Mouse (Mus musculus) liver, adult 2 months (tissue): ENCODE measurements around the gene Thumpd3.

Experiments used
- CTCF ChIP-seq: fragments of 200-500 bp; IDR thresholded peaks from 2 replicates; pipeline ENCODE4 v1.5.1; 2011; ENCODE audit warnings: low read depth, low read length, control low read depth
- POLR2A ChIP-seq: fragments of 200-500 bp; IDR thresholded peaks from 2 replicates; pipeline ENCODE4 v1.6.1; 2011; ENCODE audit warnings: low read length, control low read depth; ENCODE audit not compliant: insufficient read depth; ENCODE audit errors: extremely low read depth

GRCm38 (mm10) chr6:113054552-113055107, 8.6 kb downstream of the Thumpd3 start:
- TF ChIP-seq POLR2A (no peak), CTCF (no peak)
